ENCODE assay signal across 20 mouse cellular contexts in genomic region chr2:169586688-169587087, GRCm38 (mm10). TPM values are rescaled to one million over a fixed set of nuclear protein-coding genes. Genes with fewer than 3 reads are reported as not detected.
"Had no signal": no experiment of that assay in that cellular context is flagged by ENCODE, and none has a peak within 500 bp of the region (broad histone marks: within the 10 kb centered on the region; RNA-seq: fewer than 3 reads in every experiment).

No protein-coding gene starts in this region.

- H3K27ac ChIP-seq: hindbrain, embryonic 15.5 days; layer of hippocampus, adult 2 months; limb, embryonic 10.5 days; liver, embryonic 15.5 days; neural tube, embryonic 15.5 days had no signal

- H3K4me2 ChIP-seq: hindbrain, embryonic 15.5 days; liver, embryonic 11.5 days; liver, embryonic 15.5 days; lung, embryonic 14.5 days; neural tube, embryonic 15.5 days had no signal

- H3K4me1 ChIP-seq: liver, embryonic 15.5 days had no signal

- DNase-seq: kidney, adult 18-20 months; kidney, postnatal 10 days; kidney, postnatal 4 days; lung, embryonic 14.5 days; midbrain, embryonic 14.5 days; right cerebral cortex, adult 18-20 months; right cerebral cortex, postnatal 25 days had no signal

- H3K27me3 ChIP-seq: hindbrain, embryonic 15.5 days; liver, embryonic 15.5 days; neural tube, embryonic 15.5 days had no signal

- ATAC-seq: inflammation-experienced regulatory T-cells, adult 6 months had no signal

- H3K9ac ChIP-seq: hindbrain, embryonic 15.5 days; liver, embryonic 15.5 days; lung, embryonic 14.5 days; neural tube, embryonic 15.5 days had no signal

- H3K36me3 ChIP-seq: hindbrain, embryonic 15.5 days; limb, embryonic 10.5 days; liver, embryonic 15.5 days; neural tube, embryonic 15.5 days had no signal

- H3K4me3 ChIP-seq: hindbrain, embryonic 15.5 days; layer of hippocampus, adult 2 months; limb, embryonic 10.5 days; liver, embryonic 15.5 days; myocyte; neural tube, embryonic 15.5 days had no signal

- H3K9me3 ChIP-seq: hindbrain, embryonic 15.5 days; limb, embryonic 10.5 days; liver, embryonic 15.5 days; neural tube, embryonic 15.5 days had no signal

RNA-seq across cellular contexts. Expression of gene Gm11011, which starts 0.9 kb away (rescaled TPM):
- polyA plus RNA-seq: hindbrain, embryonic 15.5 days; inflammation-experienced regulatory T-cells, adult 6 months; kidney, embryonic 14.5 days; limb, embryonic 10.5 days; limb, embryonic 14.5 days; liver, embryonic 11.5 days; liver, embryonic 15.5 days; lung, embryonic 14.5 days; midbrain, embryonic 14.5 days; myocyte; neural tube, embryonic 11.5 days; neural tube, embryonic 15.5 days; small intestine, adult 2 months; thymus, postnatal 0 days had no signal

RNA-seq across cellular contexts. Expression of gene Tshz2, which starts 46.1 kb away (rescaled TPM):
- polyA plus RNA-seq: myocyte had no signal
